Mouse (Mus musculus) G1E-ER4 (cell line): ENCODE data around the gene Unc13a. TPM values are rescaled to one million over a fixed set of nuclear protein-coding genes. Genes with fewer than 3 reads are reported as not detected.

Experiments used
- GATA1 ChIP-seq: IDR thresholded peaks from one replicate; pipeline ENCODE4 v1.8.0; 2012; ENCODE audit warnings: low read length, inconsistent platforms
- polyA plus RNA-seq: library from polyadenylated mRNA; stranded (reverse); fragments of >175 nt; gene quantifications from 2 replicates; pipeline ENCODE4 v1.2.3, GENCODE M21; 2012

Gene Unc13a
- polyA plus RNA-seq: 0.41 and 0.52 TPM in 2 replicates

DNA sequence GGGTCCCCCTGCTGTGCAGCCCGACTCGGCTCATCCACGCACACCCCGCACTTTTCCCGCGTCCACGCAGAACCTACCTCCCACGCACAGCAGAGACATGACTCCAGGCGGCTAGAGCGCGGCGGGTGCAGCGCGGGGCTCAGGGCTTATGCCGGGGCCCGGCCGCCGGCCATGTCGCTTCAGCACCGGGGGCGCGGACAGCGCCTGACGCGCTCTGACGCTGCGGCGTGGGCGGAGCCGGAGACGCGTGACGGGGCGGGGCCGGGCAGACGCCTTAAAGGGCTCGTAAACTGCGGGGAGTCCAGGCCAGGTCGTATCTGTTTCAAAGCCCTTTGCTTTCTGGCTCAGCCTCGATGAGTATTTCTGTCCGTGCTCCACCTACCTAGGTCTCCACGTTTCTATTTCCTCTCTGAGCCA is at the start of gene Unc13a:
Gene Unc13a (minus strand): TSS at position 209 of the 417 bp plus-strand sequence.
- no peak for TF ChIP-seq GATA1

GRCm38 (mm10) chr8:71719928-71720457 is 48.4 kb upstream of the Unc13a start:
- no peak for TF ChIP-seq GATA1

- TF ChIP-seq GATA1: no peak
These were observed 47.7 kb upstream of the Unc13a start for GRCm38 (mm10) chr8:71719218-71719617.

DNA sequence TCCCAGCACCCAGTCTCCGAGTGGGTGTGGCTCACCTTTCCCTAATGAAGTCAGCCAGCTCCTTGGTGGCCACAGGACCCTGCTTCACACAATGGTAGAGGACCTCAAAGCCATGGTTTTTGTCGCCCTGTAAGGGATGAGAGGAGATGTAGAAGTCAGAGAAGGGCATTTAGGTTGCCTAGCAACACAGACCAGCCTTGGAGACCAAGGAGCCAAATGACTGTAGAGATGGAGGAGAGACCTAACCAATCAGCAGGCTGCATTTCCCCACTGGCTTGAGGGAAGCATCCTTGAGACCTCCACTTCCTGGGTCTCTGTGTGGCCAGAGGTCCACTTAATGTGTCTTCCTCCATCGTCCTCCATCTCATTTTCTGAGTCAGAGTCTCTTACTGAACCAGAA is 46.7 kb upstream of the Unc13a start:
- TF ChIP-seq GATA1: no peak

- no peak for TF ChIP-seq GATA1
These were observed 45.5 kb upstream of the Unc13a start for GRCm38 (mm10) chr8:71717096-71717495.

DNA sequence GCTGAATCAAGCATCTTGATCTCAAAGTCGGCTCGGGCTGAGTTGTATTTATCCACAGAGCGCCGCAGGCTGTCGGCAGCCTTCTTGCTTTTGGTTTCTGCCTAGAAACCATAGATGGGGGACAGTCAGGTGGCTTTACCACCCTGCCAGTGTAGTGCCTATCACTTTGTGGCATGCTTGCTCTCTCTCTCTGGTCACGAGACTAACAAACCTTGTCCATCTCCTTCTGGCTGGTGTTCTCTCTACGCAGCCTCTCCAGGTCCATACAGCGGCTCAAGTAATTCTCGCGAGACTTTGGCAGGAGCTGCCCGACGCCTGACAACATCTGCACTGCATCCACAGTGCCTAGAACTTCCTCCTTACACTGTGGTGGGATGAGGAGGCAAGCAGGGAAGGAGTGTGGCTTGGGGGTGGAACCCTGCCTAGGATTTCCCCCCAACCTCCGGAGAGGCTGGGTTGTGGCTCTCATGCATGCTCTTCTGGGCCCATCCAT is 45.0 kb upstream of the Unc13a start:
- no peak for TF ChIP-seq GATA1

DNA sequence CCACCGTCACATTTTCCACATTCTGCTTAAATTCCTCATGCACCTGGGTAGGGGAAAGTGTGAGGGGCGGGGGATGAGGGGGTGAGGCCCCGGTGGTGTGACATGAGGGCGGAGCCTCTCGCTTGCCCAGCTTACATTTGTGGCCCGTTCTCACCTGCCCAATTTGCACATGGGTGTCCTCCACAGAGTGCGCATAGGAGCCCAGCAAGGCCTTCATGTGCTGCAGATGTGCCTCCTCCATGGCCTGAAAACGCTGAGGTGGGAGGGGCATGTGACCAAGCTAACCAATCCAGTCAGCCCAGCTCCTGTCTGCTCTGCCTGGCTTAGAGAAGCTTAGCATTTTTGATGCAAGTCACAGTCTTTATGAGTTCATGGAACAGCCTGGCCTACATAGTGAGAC is 44.0 kb upstream of the Unc13a start:
- TF ChIP-seq GATA1: no peak

GRCm38 (mm10) chr8:71711574-71711973 is 40.0 kb upstream of the Unc13a start:
- TF ChIP-seq GATA1: no peak

- TF ChIP-seq GATA1: no peak
These were observed 38.4 kb upstream of the Unc13a start for GRCm38 (mm10) chr8:71709800-71710446.

- TF ChIP-seq GATA1: no peak
These were observed 37.7 kb upstream of the Unc13a start for GRCm38 (mm10) chr8:71709134-71709799.

DNA sequence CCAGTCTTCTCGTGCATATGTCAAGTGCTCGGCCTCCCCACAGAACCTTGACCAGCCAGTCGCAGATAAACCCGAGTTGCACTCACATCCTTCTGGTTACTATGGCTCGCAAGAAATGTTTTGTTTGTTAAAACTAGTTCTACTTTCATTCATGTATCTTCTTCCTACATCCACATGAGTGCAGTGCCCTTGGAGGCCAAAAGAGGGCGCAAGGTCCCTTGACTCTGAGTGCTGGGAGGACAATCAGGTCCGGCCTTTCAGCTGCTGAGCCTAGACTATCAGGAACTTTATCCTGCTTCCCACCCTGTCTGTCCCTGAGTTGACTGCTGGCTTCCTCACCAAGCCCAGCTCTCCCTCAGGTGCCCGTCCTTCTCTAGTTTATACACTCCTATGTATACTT is 36.3 kb upstream of the Unc13a start:
- no peak for TF ChIP-seq GATA1

DNA sequence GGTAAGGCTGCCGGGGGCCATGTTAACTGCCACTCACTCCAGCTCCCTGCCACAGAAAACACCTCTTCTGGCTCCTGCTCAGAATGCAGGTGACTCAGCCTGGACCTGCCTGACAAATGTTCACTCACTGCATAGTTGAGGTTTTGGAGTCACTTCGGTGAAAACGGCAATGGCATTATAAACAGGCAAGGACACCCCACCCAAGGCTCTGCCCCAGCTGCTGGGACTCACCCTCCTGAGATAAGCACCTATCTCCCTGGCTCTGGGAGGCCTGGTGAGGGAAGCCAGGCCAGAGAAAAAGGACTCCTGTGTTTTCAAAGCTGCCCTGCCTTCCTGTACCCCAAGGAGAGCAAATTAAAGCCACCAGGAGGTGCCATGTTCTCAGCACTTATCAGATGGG is 31.4 kb upstream of the Unc13a start:
- TF ChIP-seq GATA1: no peak

- TF ChIP-seq GATA1: no peak
These were observed 30.5 kb upstream of the Unc13a start for GRCm38 (mm10) chr8:71702087-71702432.

DNA sequence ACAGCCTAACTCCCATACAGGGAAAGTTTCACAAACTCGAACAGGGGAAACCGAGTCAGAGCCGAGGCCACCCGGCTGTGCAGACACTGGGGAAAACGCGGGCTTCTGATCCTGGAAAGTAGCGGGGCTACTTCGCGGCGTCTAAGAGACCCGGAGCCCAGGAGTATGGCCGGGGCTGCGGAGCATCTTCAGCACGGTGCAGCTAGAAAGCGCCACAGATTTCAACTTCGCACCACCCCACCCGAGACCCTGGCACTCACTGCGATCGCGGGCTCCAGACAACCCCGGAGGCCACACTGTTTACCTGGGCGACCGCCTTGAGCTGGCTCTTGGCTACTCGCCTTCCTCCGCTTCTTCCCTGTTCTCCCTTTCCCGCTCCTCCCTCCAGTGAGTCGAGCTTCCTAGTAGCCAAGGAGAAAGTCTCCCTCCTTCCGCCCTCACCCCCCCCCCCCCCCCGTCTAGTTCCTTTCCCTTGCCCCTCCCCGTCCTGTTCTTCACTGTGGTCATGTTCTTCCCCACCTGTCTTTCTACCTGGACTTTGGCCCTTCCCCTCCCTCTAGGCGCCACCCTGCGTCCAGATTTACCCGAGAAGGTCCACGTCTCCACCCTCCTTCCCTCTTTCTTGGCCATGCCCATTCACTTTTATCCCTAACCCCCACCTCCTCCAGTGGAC is 30.0 kb upstream of the Unc13a start, which contains the start of gene B3gnt3:
Gene B3gnt3 (minus strand): TSS at position 376 of the 673 bp plus-strand sequence.
- no peak for TF ChIP-seq GATA1

- TF ChIP-seq GATA1: no peak
These were observed 29.1 kb upstream of the Unc13a start for GRCm38 (mm10) chr8:71700493-71701269.
